Mouse (Mus musculus) T-helper 2 cell (primary cell): ENCODE data around the gene Prr13.

Source experiments
- in situ Hi-C: fragments of 300-600 bp; cut with MboI, MseI; formaldehyde crosslinking; loops from one replicate; pipeline ENCODE4 v1.15.1; 2025; ENCODE audit warnings: high pct_unique_total_duplicates

The Prr13 gene

DNA sequence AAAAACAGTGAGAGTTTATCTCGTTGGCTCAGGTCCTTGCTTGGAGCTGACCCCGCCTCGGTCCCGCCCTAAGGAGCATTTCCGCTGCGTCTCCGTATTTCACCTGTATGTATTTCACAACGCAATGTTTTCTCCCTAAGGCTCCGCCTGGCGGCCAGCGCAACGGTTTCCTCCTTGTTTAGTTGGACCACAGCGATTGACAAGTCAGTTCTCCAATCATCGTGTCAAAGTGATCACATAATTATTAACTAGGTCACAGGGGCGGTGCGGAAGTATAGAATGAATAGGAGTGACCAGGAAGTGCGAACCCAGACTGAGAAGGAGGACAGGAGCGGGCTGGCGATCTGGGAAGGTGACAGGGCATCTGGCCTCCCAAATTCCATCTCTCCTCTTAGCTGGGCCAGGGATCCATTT lies at the start of gene Prr13:
Gene Prr13 (plus strand): TSS at position 125 of the 414 bp plus-strand sequence.
- in situ Hi-C loops = no loop called here

DNA sequence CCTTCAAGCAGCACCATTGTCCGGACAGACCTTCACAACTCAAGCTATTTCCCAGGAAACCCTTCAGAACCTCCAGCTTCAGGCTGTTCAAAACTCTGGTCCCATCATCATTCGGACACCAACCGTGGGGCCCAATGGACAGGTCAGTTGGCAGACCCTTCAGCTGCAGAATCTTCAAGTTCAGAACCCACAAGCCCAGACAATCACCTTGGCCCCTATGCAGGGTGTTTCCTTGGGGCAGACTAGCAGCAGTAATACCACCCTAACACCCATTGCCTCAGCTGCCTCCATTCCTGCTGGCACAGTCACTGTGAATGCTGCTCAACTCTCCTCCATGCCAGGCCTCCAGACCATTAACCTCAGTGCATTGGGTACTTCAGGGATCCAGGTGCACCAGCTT lies 49.5 kb upstream of the Prr13 start:
- in situ Hi-C loops = no loop called here

DNA sequence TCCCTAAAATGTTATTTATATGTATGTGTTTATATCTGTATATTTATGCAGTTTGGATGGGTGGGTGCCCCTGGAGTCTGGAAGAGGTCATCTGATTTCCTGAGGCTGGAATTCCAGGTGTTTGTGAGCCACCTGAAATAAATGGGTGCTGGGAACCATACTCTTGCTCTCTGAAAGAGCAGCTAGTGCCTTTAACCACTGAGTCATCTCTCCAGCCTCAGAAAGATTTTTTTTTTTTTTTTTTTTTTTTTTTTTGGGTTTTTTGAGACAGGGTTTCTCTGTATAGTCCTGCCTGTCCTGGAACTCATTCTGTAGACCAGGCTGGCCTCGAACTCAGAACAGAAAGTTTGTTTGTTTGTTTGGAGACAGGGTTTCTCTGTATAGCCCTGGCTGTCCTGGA lies 47.8 kb upstream of the Prr13 start:
- in situ Hi-C loops = no loop called here

DNA sequence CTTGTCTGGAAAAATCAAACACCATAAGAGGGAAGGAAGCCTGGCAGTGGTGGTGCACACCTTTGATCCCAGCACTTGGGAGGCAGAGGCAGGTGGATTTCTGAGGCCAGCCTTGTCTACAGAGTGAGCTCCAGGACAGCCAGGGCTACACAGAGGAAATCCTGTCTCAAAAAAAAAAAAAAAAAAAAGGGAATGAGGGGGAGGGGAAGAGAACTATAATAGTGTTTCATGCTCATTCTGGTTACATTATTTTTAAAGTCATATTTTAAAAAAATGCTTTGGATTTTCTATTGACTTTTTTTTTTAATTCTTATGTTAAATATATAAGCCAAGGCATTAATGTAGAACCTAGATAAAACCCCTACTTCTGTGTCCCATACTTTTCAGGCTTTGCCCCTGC lies 45.1 kb upstream of the Prr13 start:
- in situ Hi-C loops = no loop called here

DNA sequence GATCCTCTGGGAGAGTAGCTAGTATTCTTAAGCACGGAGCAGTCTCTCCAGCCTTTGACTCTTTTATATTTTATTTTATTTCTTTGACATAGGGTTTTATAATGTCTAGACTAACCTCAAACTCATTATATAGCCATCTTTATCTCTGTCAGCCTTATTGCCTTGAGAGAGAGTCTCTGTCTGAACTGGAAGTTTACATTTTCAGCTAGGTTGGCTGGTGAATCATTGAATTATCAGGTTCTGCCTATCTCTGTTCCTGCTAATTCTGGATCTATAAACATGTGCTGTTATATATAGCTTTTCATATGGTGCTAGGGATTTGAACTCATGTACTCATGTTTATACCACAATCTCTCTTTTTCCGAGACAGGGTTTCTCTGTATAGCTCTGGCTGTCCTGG lies 41.3 kb upstream of the Prr13 start:
- in situ Hi-C loops = no loop called here

DNA sequence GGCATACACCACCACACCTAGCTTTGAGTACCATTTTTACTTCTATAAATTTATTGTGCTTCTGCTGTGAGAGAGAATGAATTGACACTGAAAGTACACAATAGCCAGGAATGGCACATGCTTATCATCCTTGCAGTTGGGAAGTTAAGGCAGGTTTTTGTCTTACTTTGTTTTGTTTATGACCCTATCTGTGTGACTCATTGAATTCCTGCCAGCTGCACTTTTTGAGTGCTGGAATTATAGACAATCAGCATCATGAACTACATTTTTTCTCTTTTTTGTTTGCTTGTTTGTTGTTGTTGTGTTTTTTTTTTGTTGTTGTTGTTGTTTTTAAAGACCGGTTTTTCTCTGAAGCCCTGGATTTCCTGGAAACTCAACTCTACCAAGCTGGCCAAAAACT lies 37.8 kb upstream of the Prr13 start:
- in situ Hi-C loops = loop anchor here (10.0 kb wide), 1 partner anchor 64 kb away; no protein-coding TSS in a partner anchor

DNA sequence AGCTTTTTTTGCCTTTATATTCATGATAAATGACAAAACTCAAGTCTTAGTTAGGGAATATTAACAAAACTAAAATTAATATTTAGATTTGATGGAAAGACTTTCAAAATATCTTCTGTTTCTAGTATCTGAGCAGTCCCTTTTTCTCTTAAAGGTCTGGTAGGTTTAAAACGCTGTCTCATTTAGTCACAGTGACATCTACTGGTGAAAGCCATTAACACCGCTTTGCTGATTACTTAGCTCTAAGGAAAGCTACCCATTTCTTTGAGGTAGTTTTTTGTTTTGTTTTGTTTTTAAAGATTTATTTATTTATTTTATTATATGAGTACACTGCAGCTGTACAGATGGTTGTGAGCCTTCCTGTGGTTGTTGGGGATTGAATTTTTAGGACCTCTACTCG lies 37.4 kb upstream of the Prr13 start:
- in situ Hi-C loops = loop anchor here (10.0 kb wide), 1 partner anchor 63 kb away; no protein-coding TSS in a partner anchor

DNA sequence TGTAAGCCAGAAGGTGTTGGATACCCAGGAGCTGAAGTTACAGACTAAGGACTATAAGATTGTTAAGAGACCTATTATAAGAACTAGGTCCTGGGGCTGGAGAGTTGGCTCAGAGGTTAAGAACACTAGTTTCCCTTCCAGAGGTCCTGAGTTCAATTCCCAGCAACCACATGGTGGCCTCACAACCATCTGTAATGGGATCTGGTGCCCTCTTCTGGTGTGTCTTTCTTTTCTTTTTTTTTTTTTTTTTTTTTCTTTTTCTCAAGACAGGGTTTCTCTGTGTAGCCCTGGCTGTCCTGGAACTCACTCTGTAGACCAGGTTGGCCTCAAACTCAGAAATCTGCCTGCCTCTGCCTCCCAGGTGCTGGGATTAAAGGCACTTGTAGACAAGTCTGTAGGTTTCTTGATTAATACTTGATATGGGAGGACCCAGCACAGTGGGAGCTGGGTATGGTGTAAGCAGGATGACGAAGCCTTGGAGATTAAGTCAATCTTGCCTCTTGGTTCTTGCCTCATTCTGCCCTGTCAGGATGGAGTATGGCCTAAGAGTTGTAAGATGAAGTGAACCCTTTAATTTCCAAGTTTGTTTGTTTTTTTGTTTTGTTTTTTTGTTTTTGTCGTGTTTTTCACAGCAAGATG lies 35.1 kb upstream of the Prr13 start:
- in situ Hi-C loops = loop anchor here (10.0 kb wide), 1 partner anchor 61 kb away; no protein-coding TSS in a partner anchor

DNA sequence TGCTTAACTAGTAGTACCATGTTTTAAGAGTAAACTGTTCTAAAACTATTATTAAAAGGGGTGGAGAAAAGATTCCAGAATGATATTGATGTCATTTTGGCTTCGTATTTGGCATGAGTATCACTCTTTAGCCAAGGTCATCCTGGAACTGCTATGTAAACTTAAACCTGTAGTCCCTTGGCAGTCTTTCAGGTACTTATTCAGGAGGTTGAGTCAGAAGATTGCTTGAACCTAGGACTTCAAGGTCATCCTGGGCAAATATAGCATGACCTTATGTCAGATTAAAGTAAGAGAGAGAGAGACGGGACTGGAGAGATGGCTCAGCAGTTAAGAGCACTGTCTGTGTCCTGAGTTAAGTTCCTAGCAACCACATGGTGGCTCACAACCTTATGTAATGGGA lies 34.2 kb upstream of the Prr13 start:
- in situ Hi-C loops = loop anchor here (10.0 kb wide), 1 partner anchor 60 kb away; no protein-coding TSS in a partner anchor

DNA sequence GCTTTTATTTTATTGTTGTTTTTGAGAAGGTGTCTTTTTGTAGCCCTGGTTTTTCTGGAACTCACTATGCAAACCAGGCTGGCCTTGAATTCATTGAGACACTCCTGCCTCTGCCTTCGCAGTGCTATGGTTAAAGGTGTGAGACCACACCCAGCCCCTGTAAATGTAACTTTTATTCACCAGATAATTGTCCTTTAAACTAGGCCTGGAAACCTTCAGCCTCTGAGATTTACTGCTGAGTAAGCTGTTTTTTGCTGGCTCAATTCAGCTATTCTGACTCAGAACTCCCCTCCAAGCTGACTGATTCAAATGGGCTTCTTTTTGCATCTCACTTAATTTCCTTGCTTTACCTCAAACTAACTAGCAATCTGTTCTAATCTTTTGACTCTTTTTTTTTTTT lies 31.9 kb upstream of the Prr13 start:
- in situ Hi-C loops = loop anchor here (10.0 kb wide), 1 partner anchor 58 kb away; no protein-coding TSS in a partner anchor

DNA sequence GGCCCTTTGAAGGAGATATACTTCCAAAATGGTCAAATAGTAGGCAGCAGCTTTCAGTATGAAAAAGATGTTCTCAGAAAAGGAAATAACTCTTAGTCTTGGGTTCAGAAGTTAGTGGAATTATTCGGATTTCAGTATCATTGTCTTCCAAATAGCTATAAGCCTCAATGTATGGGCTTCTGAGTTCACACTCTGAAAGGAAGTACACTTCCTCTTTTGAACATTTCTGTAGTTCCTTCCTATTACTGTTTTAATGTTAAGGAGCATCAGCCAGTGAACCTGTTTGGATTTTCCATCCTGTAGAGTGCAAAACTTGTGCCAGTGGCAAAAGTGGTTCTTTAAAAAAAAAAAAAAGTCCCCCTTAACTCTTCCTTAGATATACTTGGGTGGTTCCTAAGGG lies 26.8 kb upstream of the Prr13 start:
- in situ Hi-C loops = no loop called here

DNA sequence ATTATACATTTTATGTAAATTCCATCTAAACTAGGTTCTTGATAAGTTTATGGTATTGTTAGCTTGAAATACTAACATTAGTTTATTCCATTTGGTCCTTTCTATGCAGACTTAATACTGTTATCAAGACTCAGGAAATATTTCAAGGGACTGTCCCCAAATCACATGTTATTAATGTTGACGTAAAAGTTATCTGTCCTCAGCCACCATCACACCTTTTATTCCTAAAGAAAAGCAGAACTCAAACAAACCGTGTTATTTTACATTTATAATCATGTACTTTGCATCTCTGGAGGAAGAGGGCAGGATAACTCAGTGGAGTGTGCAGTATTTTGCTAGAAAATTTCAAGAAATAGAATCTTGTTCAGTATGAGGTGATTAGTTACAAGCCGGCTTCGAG lies 25.7 kb upstream of the Prr13 start:
- in situ Hi-C loops = no loop called here

DNA sequence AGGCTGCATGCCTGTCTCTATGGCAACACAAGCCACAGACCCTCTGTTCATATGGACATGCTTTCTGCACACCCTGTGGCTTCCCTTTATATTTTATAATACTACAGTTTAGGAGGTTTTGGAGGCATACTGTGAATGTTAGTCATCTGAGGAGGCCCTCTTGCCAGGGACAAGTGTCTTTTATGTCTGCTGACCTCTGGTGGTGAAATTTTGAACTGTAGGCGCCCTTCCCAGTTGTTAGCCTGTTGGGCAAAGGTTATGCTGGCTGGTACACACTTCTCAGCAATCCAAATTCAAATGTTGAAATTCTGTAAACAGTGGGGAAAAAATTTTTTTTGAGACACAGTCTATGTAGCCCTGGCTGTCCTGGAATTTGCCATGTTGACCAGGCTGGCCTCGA lies 16.3 kb upstream of the Prr13 start:
- in situ Hi-C loops = loop anchor here (5.0 kb wide), 1 partner anchor 55 kb away; no protein-coding TSS in a partner anchor

DNA sequence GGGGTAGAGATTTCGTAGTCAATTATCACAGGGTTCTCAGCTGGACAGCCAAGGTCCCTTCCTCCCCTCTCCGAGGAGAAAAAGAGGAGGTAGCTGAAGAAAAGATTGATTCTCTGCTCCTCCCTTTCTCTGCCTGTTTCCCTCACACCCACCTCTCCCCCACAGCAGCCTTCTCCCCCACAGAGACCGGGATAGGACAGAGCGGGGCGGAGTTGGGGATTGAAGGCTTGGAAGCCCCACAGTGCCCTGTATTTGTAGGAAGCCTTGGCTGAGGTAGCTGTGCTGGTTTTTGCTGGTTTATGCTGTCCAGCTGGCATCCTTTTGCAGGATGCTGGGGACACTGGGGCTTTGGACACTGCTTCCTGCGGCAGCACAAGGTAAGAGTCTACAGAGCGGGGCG lies 13.7 kb upstream of the Prr13 start, which contains the start of gene Amhr2:
Gene Amhr2 (plus strand): TSS at position 222 of the 400 bp plus-strand sequence.
- in situ Hi-C loops = no loop called here

DNA sequence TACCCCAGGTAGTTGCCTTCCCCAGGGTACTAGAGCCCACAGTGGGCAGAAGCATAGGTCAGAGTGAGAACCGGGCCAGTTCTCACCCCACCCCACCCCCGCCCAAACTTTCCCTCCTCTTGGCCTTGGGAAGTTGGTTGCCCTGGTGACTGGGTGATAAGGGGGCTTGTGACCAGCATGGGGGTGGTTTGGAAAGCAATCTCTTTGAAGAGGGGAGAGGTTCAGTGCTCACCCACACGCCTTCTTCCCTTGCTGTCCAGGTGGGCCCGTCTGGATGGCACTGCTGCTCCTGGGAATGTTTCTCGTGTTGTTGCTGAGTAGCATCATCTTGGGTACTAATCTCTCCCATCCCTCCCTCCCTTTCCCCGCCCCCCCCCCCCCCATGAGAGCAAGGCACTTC lies 12.4 kb upstream of the Prr13 start:
- in situ Hi-C loops = no loop called here

DNA sequence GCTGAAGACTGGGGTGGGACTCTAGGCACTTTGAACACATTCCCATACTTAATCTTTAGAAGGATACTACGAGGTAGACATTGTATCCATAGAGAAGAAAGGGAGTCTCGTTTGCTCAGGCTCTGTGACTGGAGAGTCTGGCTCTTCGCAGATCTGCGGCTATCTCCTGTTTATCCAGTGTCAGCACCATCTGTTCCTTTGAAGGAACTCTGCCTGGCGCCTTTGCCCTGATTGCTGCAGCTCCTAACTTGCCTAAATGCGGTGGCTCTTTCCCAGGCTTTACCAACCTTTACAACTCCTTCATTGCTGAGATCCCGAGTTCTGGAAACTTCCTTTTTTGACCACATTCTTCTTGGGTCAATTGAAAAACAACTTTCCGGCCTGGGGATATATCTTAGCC lies 9.5 kb upstream of the Prr13 start:
- in situ Hi-C loops = no loop called here

DNA sequence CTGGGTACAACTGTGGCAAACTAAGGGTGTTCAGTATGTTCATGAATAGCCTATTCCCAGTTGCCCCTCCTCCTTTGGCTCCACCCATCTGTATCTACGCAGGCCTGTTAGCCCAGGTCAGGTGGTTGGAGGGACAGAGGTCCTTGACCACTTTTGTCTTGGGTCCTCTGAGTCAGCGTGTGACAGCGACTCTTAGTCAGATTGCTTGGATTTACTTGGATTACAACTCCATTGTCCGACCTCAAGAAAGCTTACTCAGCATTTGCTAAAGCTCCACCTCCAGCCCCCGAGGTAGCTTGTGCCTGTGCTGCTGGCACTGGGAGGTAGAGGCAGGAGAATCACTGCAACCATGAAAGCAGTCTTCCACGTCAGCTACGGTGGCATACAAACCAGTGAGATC lies 7.9 kb upstream of the Prr13 start:
- in situ Hi-C loops = no loop called here

DNA sequence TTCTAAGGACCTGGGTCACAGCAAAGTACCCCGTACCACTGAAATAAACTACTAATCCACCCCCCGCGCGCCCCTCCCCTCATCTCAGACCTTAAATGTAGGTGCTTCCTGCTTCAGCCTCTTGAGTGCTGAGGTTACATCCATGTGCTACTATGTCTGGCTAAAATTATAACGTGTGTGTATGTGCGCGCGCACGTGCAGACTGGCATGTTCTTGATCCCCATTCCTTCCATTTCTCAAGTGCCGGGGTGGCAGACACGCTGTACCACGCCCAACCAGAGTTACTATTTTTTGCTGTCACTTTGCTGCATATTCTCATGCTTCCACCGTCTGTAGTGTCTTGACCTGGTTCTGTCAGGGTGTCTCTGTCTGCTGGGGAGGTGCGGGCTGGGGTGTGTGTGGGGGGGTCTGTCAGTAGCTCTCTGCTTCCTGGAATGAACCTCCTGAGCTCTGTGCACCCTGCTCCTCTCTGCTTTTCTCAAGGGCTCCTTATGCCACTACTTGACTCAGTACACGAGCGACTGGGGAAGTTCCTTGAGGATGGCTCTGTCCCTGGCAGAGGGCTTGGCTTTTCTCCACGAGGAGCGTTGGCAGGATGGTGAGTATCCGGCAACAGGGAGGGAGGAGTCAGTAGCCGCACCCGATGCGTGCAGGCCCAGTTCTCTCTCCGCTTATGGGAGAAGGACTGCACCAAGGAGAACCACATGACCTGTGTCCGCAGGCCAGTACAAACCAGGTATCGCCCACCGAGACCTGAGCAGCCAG lies 7.0 kb upstream of the Prr13 start:
- in situ Hi-C loops = no loop called here

DNA sequence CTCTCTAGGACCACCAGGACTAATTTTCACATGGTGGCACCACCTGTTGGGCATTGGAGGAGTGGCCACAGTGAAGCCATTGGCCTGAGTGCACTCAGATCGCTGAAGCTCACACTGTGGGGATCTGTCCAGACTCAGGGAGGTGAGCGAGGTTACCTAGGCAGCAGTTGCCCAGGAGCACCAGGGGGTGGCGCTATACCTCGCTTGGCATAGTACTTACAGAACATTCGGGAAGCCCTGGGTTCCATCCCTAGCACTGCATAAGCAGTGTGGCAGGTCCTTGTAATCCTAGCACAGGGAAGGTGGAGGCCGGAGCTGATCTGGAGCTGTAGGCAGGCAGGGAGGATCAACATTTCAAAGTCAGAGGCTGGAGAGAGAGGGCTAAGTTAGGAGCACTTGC lies 2.8 kb upstream of the Prr13 start:
- in situ Hi-C loops = no loop called here

DNA sequence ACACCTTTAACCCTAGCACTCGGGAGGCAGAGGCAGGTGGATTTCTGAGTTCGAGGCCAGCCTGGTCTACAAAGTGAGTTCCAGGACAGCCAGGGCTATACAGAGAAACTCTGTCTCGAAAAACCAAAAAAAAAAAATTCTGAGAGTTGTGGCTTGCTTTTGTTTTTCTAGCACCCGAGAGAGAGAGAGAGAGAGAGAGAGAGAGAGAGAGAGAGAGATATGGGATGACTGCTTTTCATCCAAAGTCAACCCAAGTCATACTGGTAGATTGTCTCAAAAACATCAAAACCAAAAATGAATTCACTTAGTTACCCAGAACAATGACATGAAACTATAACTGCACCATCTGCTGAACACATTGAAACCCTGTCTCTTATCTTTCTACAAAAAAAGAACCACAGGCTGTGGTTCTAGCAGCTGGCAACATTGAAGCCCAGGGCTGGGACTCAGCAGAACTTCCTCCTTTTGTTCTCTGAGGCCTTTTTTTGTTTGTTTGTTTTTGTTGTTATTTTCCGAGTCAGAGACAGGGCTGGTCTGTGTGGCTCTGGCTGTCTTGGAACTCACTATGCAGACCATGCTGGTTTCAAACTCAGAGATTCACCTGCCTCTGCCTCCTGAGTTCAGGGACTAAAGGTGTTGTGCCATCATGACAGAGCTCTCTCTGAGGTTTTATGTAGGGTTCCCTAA lies 635 bp upstream of the Prr13 start:
- in situ Hi-C loops = no loop called here

DNA sequence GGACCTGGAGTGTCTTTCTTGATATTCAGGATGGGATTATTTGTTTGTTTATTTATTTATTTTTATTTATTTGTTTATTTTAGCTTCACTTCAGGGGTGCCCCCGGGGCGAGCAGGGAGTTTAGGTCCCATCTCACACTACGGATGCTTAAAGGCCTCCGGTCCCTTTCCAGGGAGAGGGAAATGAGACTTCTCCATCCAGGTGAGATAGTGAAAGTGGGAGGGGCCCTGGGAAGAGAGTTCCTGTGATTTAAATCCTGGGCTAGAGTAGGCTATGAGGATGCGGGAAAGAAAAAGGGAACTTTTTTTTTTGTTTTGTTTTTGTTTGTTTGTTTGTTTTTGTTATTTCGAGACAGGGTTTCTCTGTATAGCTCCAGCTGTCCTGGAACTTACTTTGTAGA lies 553 bp downstream of the Prr13 start:
- in situ Hi-C loops = no loop called here

DNA sequence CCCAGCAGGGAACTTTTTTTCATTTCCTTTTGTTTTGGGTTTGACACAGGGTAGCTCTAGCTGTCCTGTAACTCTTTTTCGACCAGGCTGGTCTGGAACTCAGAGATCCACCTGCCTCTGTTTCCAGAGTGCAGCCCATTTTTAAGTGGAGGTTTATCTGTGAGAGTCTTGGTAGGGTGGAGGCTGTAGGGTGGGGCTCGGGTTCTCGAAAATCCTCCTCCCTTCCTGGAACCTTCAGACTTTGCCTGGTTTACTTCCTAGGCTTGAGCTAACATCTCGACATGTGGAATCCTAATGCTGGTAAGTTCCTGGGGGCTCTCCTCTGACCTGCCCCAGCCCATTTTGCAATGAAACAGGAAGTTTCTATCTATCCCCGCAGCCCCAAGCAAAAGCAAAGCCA lies 1.0 kb downstream of the Prr13 start:
- in situ Hi-C loops = no loop called here
